Mouse (Mus musculus) embryonic facial prominence, embryonic 13.5 days (tissue): ENCODE measurements at regions not wholly inside any gene's neighbourhood (a gene's known extent, or its start where the extent isn't known, plus 50 kb on each side); places are given as distances from the start of the nearest gene placed in this dataset.
"Not testable (repeated sequence)": the region's sequence is repeated elsewhere in the genome, so short reads cannot be mapped to it uniquely, and the experiment has no call there.

Source experiments
- ATAC-seq: fragments of 200-750 bp; cut with Nextera tagmentation; 2 replicates; pipeline ENCODE4 v1.8.0; 2017; ENCODE audit warnings: low read depth; ENCODE audit not compliant: insufficient number of reproducible peaks, insufficient read depth, low FRiP score, low TSS enrichment
- H3K27ac ChIP-seq: fragments of 300-500 bp; sonication (generic); 2 replicates; pipeline ENCODE4 v1.5.1; 2015; ENCODE audit warnings: moderate library complexity, mild to moderate bottlenecking, inconsistent platforms
- H3K27me3 ChIP-seq: fragments of 300-500 bp; sonication (generic); 2 replicates; pipeline ENCODE4 v1.6.1; 2015; ENCODE audit warnings: mild to moderate bottlenecking, inconsistent platforms
- H3K36me3 ChIP-seq: fragments of 300-500 bp; sonication (generic); 2 replicates; pipeline ENCODE4 v1.6.1; 2015; ENCODE audit warnings: mild to moderate bottlenecking, inconsistent platforms
- H3K4me1 ChIP-seq: fragments of 300-500 bp; sonication (generic); 2 replicates; pipeline ENCODE4 v1.6.1; 2015; ENCODE audit warnings: inconsistent platforms
- H3K4me2 ChIP-seq: fragments of 300-500 bp; sonication (generic); 2 replicates; pipeline ENCODE4 v1.6.1; 2015; ENCODE audit warnings: moderate library complexity, mild to moderate bottlenecking, inconsistent platforms
- H3K4me3 ChIP-seq: fragments of 300-500 bp; sonication (generic); 2 replicates; pipeline ENCODE4 v1.5.1; 2015; ENCODE audit warnings: mild to moderate bottlenecking, inconsistent platforms
- H3K9ac ChIP-seq: fragments of 300-500 bp; sonication (generic); 2 replicates; pipeline ENCODE4 v1.6.1; 2015; ENCODE audit warnings: mild to moderate bottlenecking, inconsistent platforms
- H3K9me3 ChIP-seq: fragments of 300-500 bp; sonication (generic); 2 replicates; pipeline ENCODE4 v1.6.1; 2016; ENCODE audit warnings: inconsistent platforms
- WGBS: fragments of 180-500 bp; shearing (Covaris S2); methylation state at CpG from one replicate; pipeline ENCODE4 v1.1.7; 2015; ENCODE audit warnings: mixed read lengths; 5-methylcytosine and 5-hydroxymethylcytosine counted together

GRCm38 (mm10) chr13:52347631-52348030 lies 183.4 kb downstream of the Diras2 start:
- no peaks in the 10 kb centered on the region for H3K36me3 ChIP-seq
- ATAC-seq, result no peak
- 38% methylated on average over 2 of the region's 2 CpGs for whole genome bisulfite sequencing
- no peak overlapping the region for H3K4me3 ChIP-seq
- no peak overlapping the region for H3K27ac ChIP-seq
- no peak overlapping the region for H3K4me2 ChIP-seq
- no peak overlapping the region for H3K9ac ChIP-seq
- no peaks in the 10 kb centered on the region; the same call in 1 of the 2 replicates for H3K4me1 ChIP-seq
- no peaks in the 10 kb centered on the region for H3K9me3 ChIP-seq
- H3K27me3 ChIP-seq, result no peaks in the 10 kb centered on the region

GRCm38 (mm10) chr13:52349606-52350005 lies 181.5 kb downstream of the Diras2 start:
- H3K4me3 ChIP-seq, result no peak overlapping the region
- no peaks in the 10 kb centered on the region for H3K36me3 ChIP-seq
- H3K27me3 ChIP-seq, result no peaks in the 10 kb centered on the region
- no peaks in the 10 kb centered on the region; the same call in 1 of the 2 replicates for H3K4me1 ChIP-seq
- H3K9me3 ChIP-seq, result no peaks in the 10 kb centered on the region
- H3K9ac ChIP-seq, result no peak overlapping the region
- H3K27ac ChIP-seq, result no peak overlapping the region
- H3K4me2 ChIP-seq, result no peak overlapping the region
- WGBS, result 87% methylated on average over 5 of the region's 5 CpGs
- no peak for ATAC-seq

GRCm38 (mm10) chr13:52352576-52352975 lies 178.5 kb downstream of the Diras2 start:
- H3K9me3 ChIP-seq, result no peaks in the 10 kb centered on the region; the same call in 1 of the 2 replicates
- no peak for ATAC-seq
- no peak overlapping the region for H3K27ac ChIP-seq
- H3K36me3 ChIP-seq, result no peaks in the 10 kb centered on the region
- H3K4me1 ChIP-seq, result no peaks in the 10 kb centered on the region
- no peaks in the 10 kb centered on the region for H3K27me3 ChIP-seq
- no peak overlapping the region for H3K9ac ChIP-seq
- no peak overlapping the region for H3K4me2 ChIP-seq
- no peak overlapping the region for H3K4me3 ChIP-seq
- 61% methylated on average over 4 of the region's 4 CpGs for WGBS

GRCm38 (mm10) chr13:52353437-52353836 lies 177.6 kb downstream of the Diras2 start:
- no peaks in the 10 kb centered on the region for H3K36me3 ChIP-seq
- no peak overlapping the region for H3K9ac ChIP-seq
- no peak overlapping the region for H3K27ac ChIP-seq
- no peak overlapping the region for H3K4me3 ChIP-seq
- WGBS, result 81% methylated on average over 3 of the region's 3 CpGs
- H3K9me3 ChIP-seq, result no peaks in the 10 kb centered on the region; the same call in 1 of the 2 replicates
- H3K4me2 ChIP-seq, result no peak overlapping the region
- no peaks in the 10 kb centered on the region for H3K4me1 ChIP-seq
- no peaks in the 10 kb centered on the region for H3K27me3 ChIP-seq
- ATAC-seq, result no peak

- ATAC-seq, result no peak
- Histone ChIP-seq H3K9ac (no peak overlapping the region), H3K36me3 (no peaks in the 10 kb centered on the region), H3K4me2 (no peak overlapping the region), H3K27me3 (no peaks in the 10 kb centered on the region), H3K27ac (no peak overlapping the region), H3K9me3 (no peaks in the 10 kb centered on the region; the same call in 1 of the 2 replicates), H3K4me3 (no peak overlapping the region), H3K4me1 (no peaks in the 10 kb centered on the region)
- WGBS, result 71% methylated on average over 2 of the region's 2 CpGs
Observed at GRCm38 (mm10) chr13:52353966-52354365, 177.1 kb downstream of the Diras2 start.

GRCm38 (mm10) chr13:52355921-52356320 lies 175.2 kb downstream of the Diras2 start:
- H3K4me3 ChIP-seq, H3K36me3 ChIP-seq, H3K27me3 ChIP-seq, H3K4me1 ChIP-seq, H3K27ac ChIP-seq, ATAC-seq, H3K9me3 ChIP-seq, H3K4me2 ChIP-seq, H3K9ac ChIP-seq: not testable (repeated sequence)
- 79% methylated on average over 4 of the region's 4 CpGs for WGBS

- ATAC-seq, H3K4me2 ChIP-seq, H3K36me3 ChIP-seq, H3K27me3 ChIP-seq, H3K9me3 ChIP-seq, H3K4me1 ChIP-seq, H3K27ac ChIP-seq, H3K9ac ChIP-seq, H3K4me3 ChIP-seq: not testable (repeated sequence)
- 79% methylated on average over 4 of the region's 4 CpGs for WGBS
Observed at GRCm38 (mm10) chr13:52359332-52359731, 171.7 kb downstream of the Diras2 start.

- Histone ChIP-seq H3K9me3 (no peaks in the 10 kb centered on the region; the same call in 1 of the 2 replicates), H3K9ac (no peak overlapping the region), H3K27ac (no peak overlapping the region), H3K27me3 (no peaks in the 10 kb centered on the region), H3K4me2 (no peak overlapping the region), H3K4me3 (no peak overlapping the region), H3K4me1 (0 out of 2 replicates have a peak, but pooled peaks cover 4% of the 10 kb centered on the region), H3K36me3 (no peaks in the 10 kb centered on the region)
- WGBS, result 48% methylated on average over 4 of the region's 4 CpGs
- no peak for ATAC-seq
Observed at GRCm38 (mm10) chr13:52361177-52361846, 169.8 kb downstream of the Diras2 start.

- WGBS, result 90% methylated on average over 5 of the region's 5 CpGs
- no peak overlapping the region for H3K4me3 ChIP-seq
- no peaks in the 10 kb centered on the region for H3K27me3 ChIP-seq
- no peak for ATAC-seq
- H3K27ac ChIP-seq, result no peak overlapping the region
- H3K36me3 ChIP-seq, result no peaks in the 10 kb centered on the region
- no peak overlapping the region for H3K4me2 ChIP-seq
- no peaks in the 10 kb centered on the region for H3K9me3 ChIP-seq
- H3K4me1 ChIP-seq, result 0 out of 2 replicates have a peak, but pooled peaks cover 4% of the 10 kb centered on the region
- no peak overlapping the region for H3K9ac ChIP-seq
Observed at GRCm38 (mm10) chr13:52362266-52362665, 168.8 kb downstream of the Diras2 start.

GRCm38 (mm10) chr13:52369851-52370250 lies 161.2 kb downstream of the Diras2 start:
- Histone ChIP-seq H3K4me1 (no peaks in the 10 kb centered on the region), H3K27ac (no peak overlapping the region), H3K27me3 (no peaks in the 10 kb centered on the region), H3K9ac (no peak overlapping the region), H3K9me3 (no peaks in the 10 kb centered on the region), H3K4me2 (no peak overlapping the region), H3K4me3 (no peak overlapping the region), H3K36me3 (no peaks in the 10 kb centered on the region)
- ATAC-seq, result no peak

GRCm38 (mm10) chr13:52371986-52372385 lies 159.1 kb downstream of the Diras2 start:
- no peak overlapping the region for H3K4me3 ChIP-seq
- no peak for ATAC-seq
- H3K27ac ChIP-seq, result no peak overlapping the region
- no peaks in the 10 kb centered on the region for H3K36me3 ChIP-seq
- H3K4me1 ChIP-seq, result no peaks in the 10 kb centered on the region
- no peaks in the 10 kb centered on the region for H3K9me3 ChIP-seq
- WGBS, result 79% methylated on average over 3 of the region's 3 CpGs
- no peak overlapping the region for H3K4me2 ChIP-seq
- no peak overlapping the region for H3K9ac ChIP-seq
- no peaks in the 10 kb centered on the region for H3K27me3 ChIP-seq

- Histone ChIP-seq H3K36me3 (no peaks in the 10 kb centered on the region), H3K4me1 (no peaks in the 10 kb centered on the region), H3K27ac (no peak overlapping the region), H3K27me3 (no peaks in the 10 kb centered on the region), H3K9ac (no peak overlapping the region), H3K4me2 (no peak overlapping the region), H3K4me3 (no peak overlapping the region), H3K9me3 (peaks cover 10% of the 10 kb centered on the region)
- WGBS, result 66% methylated on average over 3 of the region's 3 CpGs
- ATAC-seq, result no peak
Observed at GRCm38 (mm10) chr13:52374781-52375180, 156.3 kb downstream of the Diras2 start.
